Mouse (Mus musculus) intestine, embryonic 14.5 days (tissue): Measurements from ENCODE around the gene Atp6v0a1. TPM values are rescaled to one million over a fixed set of nuclear protein-coding genes. Genes with fewer than 3 reads are reported as not detected.

Experiments used
- ATAC-seq: fragments of 200-750 bp; cut with Nextera tagmentation; replicated peaks from 2 replicates; pipeline ENCODE4 v1.8.0; 2017; ENCODE audit warnings: low read depth, moderate number of reproducible peaks, moderate TSS enrichment, moderate library complexity; ENCODE audit not compliant: low FRiP score, low TSS enrichment
- DNase-seq: peaks from one replicate; pipeline ENCODE4 v3.0.0-alpha.2; 2018; ENCODE audit warnings: low spot score
- H3K27ac ChIP-seq: fragments of 300-500 bp; sonication (generic); 2 replicates; pipeline ENCODE4 v1.5.1; 2014; ENCODE audit warnings: low read depth, mild to moderate bottlenecking, control low read depth
- H3K27me3 ChIP-seq: fragments of 300-500 bp; sonication (generic); replicated peaks from 2 replicates; pipeline ENCODE4 v1.6.1; 2014; ENCODE audit warnings: low read length, control low read depth; ENCODE audit not compliant: control insufficient read depth, insufficient read depth
- H3K36me3 ChIP-seq: fragments of 300-500 bp; sonication (generic); 2 replicates; pipeline ENCODE4 v1.6.1; 2014; ENCODE audit warnings: low read length, control low read depth; ENCODE audit not compliant: control insufficient read depth, insufficient read depth
- H3K4me1 ChIP-seq: fragments of 300-500 bp; sonication (generic); replicated peaks from 2 replicates; pipeline ENCODE4 v1.6.1; 2014; ENCODE audit warnings: low read length, control low read depth, mixed read lengths; ENCODE audit not compliant: control insufficient read depth, insufficient read depth
- H3K4me2 ChIP-seq: fragments of 300-500 bp; sonication (generic); 2 replicates; pipeline ENCODE4 v1.6.1; 2014; ENCODE audit warnings: low read length
- H3K4me3 ChIP-seq: fragments of 300-500 bp; sonication (generic); 2 replicates; pipeline ENCODE4 v1.5.1; 2014; ENCODE audit warnings: low read depth, low read length, control low read depth, mixed read lengths
- H3K9ac ChIP-seq: fragments of 300-500 bp; sonication (generic); 2 replicates; pipeline ENCODE4 v1.6.1; 2014; ENCODE audit warnings: mild to moderate bottlenecking, low read length
- H3K9me3 ChIP-seq: fragments of 300-500 bp; sonication (generic); 2 replicates; pipeline ENCODE4 v1.6.1; 2016; ENCODE audit warnings: low read length, control low read depth; ENCODE audit not compliant: control insufficient read depth
- WGBS: fragments of 180-500 bp; shearing (Covaris S2); extraction: QIAGEN DNeasy Blood & Tissue Kit; methylation state at CpG from one replicate; pipeline ENCODE4 v1.1.7; 2014; 5-methylcytosine and 5-hydroxymethylcytosine counted together
- polyA plus RNA-seq: library from polyadenylated mRNA; unstranded; fragments of >200 nt; fragmentation: Nextera tagmentation; extraction: Ambion mirVana; gene quantifications from 2 replicates; pipeline ENCODE4 v1.2.1, GENCODE M21; 2014

Gene Atp6v0a1
- polyA plus RNA-seq, 1 experiment from 2014 or later: 30.6 TPM

GRCm38 (mm10) chr11:101055418-101055817, 46.2 kb downstream of the Atp6v0a1 start:
- peaks cover 36% of the 10 kb centered on the region for H3K4me1 ChIP-seq
- ATAC-seq (no peak), DNase-seq (no peak)
- H3K27ac ChIP-seq: no peak overlapping the region
- H3K9me3 ChIP-seq: no peaks in the 10 kb centered on the region
- H3K36me3 ChIP-seq: peaks cover 23% of the 10 kb centered on the region
- no peak overlapping the region for H3K4me3 ChIP-seq
- H3K4me2 ChIP-seq: no peak overlapping the region
- 74% methylated on average over 14 of the region's 14 CpGs for WGBS
- H3K9ac ChIP-seq: no peak overlapping the region
- no peaks in the 10 kb centered on the region for H3K27me3 ChIP-seq

GRCm38 (mm10) chr11:101056885-101057284, 47.6 kb downstream of the Atp6v0a1 start:
- peaks cover 22% of the 10 kb centered on the region for H3K36me3 ChIP-seq
- DNase-seq (peak; percentile 75), ATAC-seq (peak; percentile 40)
- peak overlapping the region; percentile 26; the same call in 1 of the 2 replicates for H3K4me2 ChIP-seq
- no peaks in the 10 kb centered on the region for H3K9me3 ChIP-seq
- 0 out of 2 replicates have a peak overlapping the region, but pooled peaks have one; percentile 22 for H3K9ac ChIP-seq
- peak overlapping the region; percentile 90 for H3K27ac ChIP-seq
- no peak overlapping the region for H3K4me3 ChIP-seq
- no peaks in the 10 kb centered on the region for H3K27me3 ChIP-seq
- 23% methylated on average over 8 of the region's 8 CpGs for WGBS
- H3K4me1 ChIP-seq: peaks cover 48% of the 10 kb centered on the region

- Histone ChIP-seq H3K4me1 (peaks cover 56% of the 10 kb centered on the region), H3K9me3 (no peaks in the 10 kb centered on the region), H3K36me3 (peaks cover 14% of the 10 kb centered on the region), H3K4me2 (no peak overlapping the region), H3K27ac (peak overlapping the region; percentile 90; the same call in 1 of the 2 replicates), H3K4me3 (no peak overlapping the region), H3K9ac (no peak overlapping the region), H3K27me3 (no peaks in the 10 kb centered on the region)
- peak; percentile 97 for DNase-seq
- WGBS: 26% methylated on average over 5 of the region's 5 CpGs
- no peak for ATAC-seq
These were observed 48.6 kb downstream of the Atp6v0a1 start for GRCm38 (mm10) chr11:101057860-101058259.

DNA sequence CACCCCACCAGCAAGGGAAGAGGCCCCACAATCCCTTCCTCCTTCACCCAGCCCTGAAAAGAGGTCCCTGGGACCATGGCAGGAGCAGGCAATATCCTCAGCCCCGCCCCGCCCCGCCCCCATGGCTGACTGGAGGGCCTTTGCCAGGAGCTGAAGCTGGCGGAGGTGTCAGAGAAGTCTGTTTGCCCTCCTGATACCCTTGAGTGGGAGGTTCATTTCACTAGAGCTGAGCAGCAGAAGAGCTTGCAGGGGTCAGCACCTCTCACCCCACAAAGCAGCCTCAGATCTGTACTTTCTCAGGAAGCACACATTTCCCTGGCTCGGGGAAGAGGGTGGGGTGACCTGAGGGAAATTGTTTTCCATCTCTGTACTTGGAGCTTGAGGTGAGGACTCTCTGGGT, 49.5 kb downstream of the Atp6v0a1 start:
- Histone ChIP-seq H3K27me3 (no peaks in the 10 kb centered on the region), H3K9ac (no peak overlapping the region), H3K4me2 (no peak overlapping the region), H3K27ac (peak overlapping the region; percentile 90; the same call in 1 of the 2 replicates), H3K4me3 (no peak overlapping the region), H3K36me3 (peaks cover 11% of the 10 kb centered on the region), H3K4me1 (peaks cover 64% of the 10 kb centered on the region), H3K9me3 (no peaks in the 10 kb centered on the region)
- WGBS: 52% methylated on average over 5 of the region's 5 CpGs
- ATAC-seq (no peak), DNase-seq (no peak)

DNA sequence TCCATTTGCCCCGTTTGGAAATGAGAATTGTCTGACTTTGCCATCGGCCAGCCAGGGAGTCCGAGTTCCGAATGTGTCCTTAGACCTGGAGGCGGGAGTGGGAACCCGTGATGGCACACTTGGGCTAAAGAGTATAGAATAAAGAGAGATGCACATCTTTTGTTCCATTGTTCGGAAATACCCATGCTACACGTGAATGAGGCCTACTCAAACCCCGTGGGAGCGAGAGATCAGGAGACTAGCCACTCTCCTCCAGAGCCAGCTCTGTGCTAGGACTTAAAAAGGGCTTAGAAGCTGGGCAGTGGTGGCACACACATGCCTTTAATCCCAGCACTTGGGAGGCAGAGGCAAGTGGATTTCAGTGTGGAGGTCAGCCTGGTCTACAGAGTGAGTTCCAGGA, 50.2 kb downstream of the Atp6v0a1 start:
- H3K9me3 ChIP-seq: no peaks in the 10 kb centered on the region
- H3K27me3 ChIP-seq: no peaks in the 10 kb centered on the region
- DNase-seq: no peak
- H3K36me3 ChIP-seq: peaks cover 11% of the 10 kb centered on the region
- 80% methylated on average over 10 of the region's 10 CpGs for WGBS
- no peak overlapping the region for H3K4me2 ChIP-seq
- peaks cover 72% of the 10 kb centered on the region for H3K4me1 ChIP-seq
- ATAC-seq: no peak
- no peak overlapping the region for H3K4me3 ChIP-seq
- H3K27ac ChIP-seq: peak overlapping the region; percentile 90
- no peak overlapping the region for H3K9ac ChIP-seq

- Histone ChIP-seq H3K4me2 (no peak overlapping the region), H3K4me3 (no peak overlapping the region), H3K9me3 (no peaks in the 10 kb centered on the region), H3K27me3 (no peaks in the 10 kb centered on the region), H3K36me3 (peaks cover 5% of the 10 kb centered on the region), H3K9ac (no peak overlapping the region), H3K4me1 (peaks cover 74% of the 10 kb centered on the region), H3K27ac (peak overlapping the region; percentile 90)
- ATAC-seq: peak; percentile 36; the same call in 1 of the 2 replicates
- DNase-seq: peak; percentile 66
- 35% methylated on average over 8 of the region's 8 CpGs for WGBS
These were observed 50.9 kb downstream of the Atp6v0a1 start for GRCm38 (mm10) chr11:101060126-101060525.

DNA sequence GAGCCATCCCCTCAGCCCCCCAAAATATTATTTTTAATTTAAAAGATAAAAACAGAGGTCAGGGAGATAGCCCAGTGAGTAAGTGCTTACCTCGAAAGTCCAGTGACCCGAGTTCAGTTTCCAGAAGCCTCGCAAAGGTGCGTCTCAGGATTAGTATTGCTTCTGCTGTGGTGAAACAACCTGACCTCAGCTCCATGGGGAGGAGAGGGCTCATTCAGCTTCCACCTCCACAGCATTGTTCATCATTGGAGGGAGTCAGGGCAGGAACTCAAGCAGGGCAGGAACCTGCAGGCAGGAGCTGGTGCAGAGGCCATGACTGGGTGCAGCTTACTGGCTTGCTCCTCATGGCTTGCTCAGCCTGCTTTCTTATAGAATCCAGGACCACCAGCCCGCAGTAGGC, 51.8 kb downstream of the Atp6v0a1 start:
- H3K4me3 ChIP-seq: no peak overlapping the region
- H3K27ac ChIP-seq: peak overlapping the region; percentile 90
- no peak for DNase-seq
- H3K9me3 ChIP-seq: no peaks in the 10 kb centered on the region
- H3K4me2 ChIP-seq: no peak overlapping the region
- no peak for ATAC-seq
- no peak overlapping the region for H3K9ac ChIP-seq
- peaks cover 74% of the 10 kb centered on the region for H3K4me1 ChIP-seq
- H3K36me3 ChIP-seq: no peaks in the 10 kb centered on the region
- H3K27me3 ChIP-seq: no peaks in the 10 kb centered on the region
- WGBS: 80% methylated on average over 5 of the region's 5 CpGs

- no peak overlapping the region for H3K4me3 ChIP-seq
- H3K4me2 ChIP-seq: no peak overlapping the region
- no peaks in the 10 kb centered on the region for H3K9me3 ChIP-seq
- peaks cover 68% of the 10 kb centered on the region for H3K4me1 ChIP-seq
- 73% methylated on average over 12 of the region's 12 CpGs for WGBS
- DNase-seq: no peak
- peak overlapping the region; percentile 94; the same call in 1 of the 2 replicates for H3K27ac ChIP-seq
- no peaks in the 10 kb centered on the region for H3K36me3 ChIP-seq
- no peak overlapping the region for H3K9ac ChIP-seq
- H3K27me3 ChIP-seq: no peaks in the 10 kb centered on the region
- no peak for ATAC-seq
These were observed 53.1 kb downstream of the Atp6v0a1 start for GRCm38 (mm10) chr11:101062165-101062884.
